Mouse (Mus musculus): ENCODE results near the gene Gm17662.
A peak's percentile ranks its signal among the peaks of the same experiment; 100 is the strongest.

The Gm17662 gene

DNA sequence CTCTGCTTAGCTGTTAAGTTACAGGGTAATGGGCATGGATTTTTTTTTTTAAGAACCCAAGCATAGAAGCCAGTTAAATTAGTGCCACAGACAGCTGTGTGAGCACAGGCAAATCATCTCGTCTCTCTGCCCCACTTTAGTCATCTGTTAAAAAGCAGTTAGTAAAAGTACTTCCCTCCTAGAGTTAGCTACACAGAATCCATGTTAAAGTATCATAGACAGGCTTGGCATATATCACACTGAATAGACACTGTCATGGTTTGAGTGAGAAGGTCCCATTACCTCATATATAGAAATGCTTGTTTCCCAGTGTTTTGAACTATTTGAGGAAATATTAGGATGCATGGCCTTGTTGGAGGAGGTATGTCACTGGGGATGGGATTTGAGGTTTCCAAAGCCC lies at the start of gene Gm17662:
Gene Gm17662 (plus strand): TSS at position 301 of the 400 bp plus-strand sequence.
- no peak for DNase-seq

DNA sequence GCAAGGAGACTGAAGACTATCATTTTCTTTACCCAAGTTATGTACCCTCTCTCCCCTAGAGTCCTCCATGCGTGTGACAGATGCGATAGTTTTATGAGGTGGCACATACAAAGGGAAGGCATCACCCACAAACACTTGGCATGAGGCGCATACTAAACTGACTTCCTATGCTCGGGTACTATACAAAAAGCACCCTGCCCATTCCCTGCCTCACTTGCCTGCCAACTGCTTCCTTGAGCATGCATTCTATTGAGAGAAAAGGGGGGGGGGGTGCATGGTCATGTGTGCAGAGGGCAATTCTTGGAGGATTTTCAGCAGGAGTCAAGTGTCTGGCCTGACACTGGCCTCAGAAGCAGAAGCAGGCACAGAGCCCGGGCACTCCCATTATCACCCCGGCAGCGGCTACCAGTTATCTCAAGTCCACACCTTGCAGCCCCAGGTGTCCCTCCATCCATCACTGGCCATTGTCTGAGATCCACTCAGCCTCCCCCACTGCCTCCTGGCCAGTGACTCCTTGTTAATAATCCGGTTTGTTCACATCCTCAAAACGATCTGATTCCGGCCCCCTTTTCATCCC lies 46.3 kb upstream of the Gm17662 start:
- no peak for DNase-seq

DNA sequence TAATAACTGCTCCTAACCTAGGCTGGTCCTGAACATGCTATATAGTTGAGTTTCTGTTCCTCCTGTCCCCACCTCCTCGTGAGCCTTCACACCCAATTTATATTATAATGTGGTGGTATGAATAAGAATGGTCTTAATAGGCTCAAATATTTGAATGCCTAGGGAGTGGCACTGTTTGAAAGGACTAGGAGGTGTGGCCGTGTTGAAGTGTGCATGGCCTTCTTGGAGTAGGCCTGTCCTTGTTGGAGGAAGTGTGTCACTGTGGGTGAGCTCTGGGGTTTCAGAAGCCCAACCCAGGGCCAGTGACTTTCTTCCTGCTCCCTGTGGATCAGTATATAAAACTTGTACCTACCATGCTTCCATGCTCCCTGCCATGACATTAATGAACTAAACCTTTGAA lies 43.5 kb upstream of the Gm17662 start:
- DNase-seq, result no peak

DNA sequence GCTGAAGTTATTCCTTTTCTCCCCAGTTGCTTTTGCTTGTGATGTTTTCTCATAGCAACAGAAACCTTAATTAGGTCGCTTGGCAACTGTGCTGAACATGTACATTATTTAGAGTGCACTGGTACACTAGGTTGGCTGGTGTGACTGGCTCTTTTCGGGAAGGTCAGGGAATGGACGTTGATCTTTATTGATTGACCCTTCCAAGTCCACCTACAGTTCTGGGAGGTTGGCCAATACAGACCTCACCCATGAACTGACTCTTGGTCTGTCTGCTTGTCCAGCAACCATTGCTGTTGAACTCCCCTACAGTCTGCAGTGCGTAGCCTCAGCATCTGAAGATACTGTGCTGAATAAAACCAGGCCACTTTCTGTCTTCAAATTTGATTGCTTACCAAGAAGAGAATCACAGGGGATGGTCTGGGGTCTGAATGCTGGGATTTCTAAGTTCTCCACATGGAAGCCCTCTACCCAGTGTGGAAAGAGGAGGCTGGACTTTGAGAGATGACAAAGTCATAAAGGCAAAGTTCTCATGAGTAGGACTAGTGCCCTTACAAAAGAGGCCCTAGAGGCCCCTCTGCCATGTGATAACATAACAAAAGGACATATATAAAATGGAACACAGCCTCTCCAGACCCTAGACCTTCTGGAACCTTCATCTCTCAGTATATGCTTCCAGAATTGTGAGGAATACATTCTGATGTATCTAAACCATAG lies 40.5 kb upstream of the Gm17662 start:
- DNase-seq, result no peak

DNA sequence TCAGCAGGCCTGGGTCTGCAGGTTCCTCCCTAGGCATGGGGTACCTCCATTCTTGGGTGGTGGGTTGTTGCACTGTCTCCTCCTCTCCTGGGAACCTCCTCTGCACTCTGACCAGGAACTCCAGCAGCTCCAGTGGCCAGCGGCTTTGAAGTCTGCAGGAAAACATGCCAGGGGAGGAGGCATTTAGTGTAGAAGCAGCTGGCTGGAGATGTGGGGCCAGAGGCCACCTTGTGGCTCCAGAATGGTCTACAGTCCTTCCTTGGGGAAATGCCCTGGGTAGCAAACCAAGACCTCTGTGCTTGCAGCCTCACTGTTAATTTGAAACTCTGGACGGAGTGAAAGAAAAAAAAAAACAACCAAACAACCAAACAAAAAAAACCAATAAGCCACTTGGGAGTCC lies 39.6 kb upstream of the Gm17662 start:
- no peak for DNase-seq

DNA sequence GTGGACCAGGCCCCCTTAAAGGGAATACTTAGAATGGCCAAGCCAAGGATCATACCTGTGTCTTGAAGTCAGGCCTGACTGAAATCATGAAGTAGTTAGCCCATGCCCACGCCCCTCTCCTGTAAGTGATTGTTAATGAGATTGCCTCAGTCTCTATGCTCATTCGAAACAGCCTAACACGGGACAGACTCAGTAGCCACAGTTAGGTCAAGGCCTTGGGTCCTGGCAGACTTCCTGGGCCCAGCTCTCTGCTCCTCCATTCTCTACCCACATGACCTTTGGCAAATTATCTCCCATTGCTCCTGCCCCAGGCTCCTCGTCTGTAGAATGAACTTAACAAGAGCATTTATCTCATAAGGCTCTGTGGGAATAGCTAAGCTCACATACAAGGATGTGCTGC lies 38.1 kb upstream of the Gm17662 start:
- no peak for DNase-seq

DNA sequence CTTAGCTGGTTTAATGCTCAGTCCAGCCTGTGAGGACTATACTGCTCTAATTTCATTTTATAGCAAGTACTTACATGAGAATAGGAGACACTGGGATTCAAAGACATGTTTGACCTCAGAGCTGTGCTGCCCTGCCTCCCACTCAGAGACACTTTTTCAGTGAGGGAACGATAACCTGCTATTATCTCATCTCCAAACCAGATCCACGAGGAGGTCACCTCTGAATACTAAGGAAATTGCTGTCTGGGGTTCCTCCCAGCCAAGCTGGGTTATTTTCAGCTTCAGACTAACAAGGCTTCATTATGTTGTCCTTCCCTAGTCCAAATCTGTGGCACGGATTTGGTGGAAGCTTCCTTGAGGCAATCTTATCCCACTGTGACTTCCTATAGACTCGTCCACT lies 37.2 kb upstream of the Gm17662 start:
- DNase-seq, result no peak

DNA sequence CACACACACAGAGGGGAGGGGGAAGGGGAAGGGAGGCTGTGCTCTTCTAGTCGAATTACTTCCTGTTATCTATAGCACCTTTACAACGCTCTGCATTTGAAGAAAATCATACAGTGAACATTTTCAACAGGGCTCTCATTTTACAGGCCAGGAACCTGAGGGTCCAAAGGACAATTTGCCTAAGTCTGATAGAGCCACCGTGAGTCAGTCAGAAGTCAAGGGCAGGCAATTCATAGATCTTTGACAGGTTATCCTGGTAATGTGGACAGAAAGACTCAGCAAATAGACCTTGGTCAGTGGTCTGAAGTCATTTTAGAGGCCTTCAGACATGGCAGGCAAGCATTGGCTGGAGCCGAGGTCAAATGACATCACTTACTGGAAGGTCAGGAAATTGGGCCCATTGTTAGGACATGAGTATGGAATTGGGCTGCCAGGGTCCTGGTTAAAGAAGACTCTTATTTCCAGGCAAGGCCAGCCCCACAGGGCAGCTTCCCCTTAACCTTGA lies 33.5 kb upstream of the Gm17662 start:
- no peak for DNase-seq

DNA sequence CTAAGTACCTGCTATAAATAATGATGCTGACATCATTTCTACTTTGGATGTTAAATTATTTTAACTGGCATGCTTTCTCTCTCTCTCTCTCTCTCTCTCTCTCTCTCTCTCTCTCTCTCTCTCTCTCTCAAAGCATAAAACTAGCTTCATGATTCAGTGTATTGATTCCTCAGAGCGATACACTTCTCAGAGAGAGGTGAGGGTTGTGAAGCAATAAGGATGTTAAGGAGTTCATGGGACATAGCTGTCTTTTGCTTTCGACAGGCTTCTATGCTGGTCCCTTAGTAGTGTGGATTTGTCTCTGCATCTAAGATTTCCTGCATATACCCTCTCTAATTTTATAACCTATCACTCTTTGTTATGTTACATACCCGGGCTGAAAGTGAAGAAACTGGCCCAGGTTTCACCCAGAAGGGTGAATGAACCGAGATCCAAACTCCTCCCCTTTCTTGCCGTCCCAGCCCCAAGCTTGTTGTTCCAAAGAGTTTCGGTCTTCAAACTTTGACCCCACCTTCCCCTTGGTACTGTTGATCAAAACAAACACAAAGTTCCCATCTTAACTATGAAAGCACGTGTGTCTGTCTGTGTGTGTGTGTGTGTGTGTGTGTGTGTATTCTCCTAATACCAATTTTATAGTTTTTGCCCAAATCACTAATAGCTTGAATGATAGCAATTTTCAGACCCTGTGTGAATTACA lies 32.6 kb upstream of the Gm17662 start:
- DNase-seq, result no peak

DNA sequence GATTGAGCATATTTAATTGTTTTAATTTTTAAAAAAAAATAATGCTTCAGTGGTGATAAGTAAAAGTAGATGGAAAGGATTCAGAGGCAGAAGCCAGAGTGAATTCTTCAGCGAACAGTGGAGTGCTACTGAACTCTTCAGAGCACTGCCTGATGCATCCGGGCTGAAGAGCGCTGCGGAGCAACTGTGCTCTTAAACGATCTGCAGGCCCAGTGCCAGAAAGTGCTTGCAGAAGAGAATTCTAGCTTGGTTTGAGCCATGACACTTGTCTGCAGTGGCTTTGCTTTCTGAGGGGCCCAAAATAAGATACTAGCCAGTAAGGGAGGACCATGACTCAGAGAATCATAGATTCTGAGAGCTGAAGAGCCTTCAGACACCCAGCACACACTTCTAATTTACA lies 28.2 kb upstream of the Gm17662 start:
- peak; percentile 26 for DNase-seq

DNA sequence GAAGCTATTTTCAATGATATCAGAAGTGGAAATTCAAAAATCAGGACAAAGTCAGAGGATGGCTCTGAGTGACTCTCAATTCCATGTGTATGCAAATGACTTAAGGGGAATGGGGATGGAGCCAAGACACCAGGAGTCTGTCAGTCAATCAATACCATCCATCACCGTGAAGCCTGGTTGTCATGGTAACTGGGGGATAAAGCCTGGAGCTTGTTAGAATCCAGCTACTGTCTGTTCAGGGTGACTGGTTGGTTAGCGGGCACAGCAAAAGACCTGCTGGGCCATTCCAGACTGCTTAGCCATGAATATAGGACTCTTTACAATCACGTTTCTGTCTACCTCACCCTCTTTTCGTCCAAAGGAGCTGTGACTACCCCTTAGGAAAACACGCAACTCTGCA lies 22.0 kb upstream of the Gm17662 start:
- DNase-seq, result no peak

DNA sequence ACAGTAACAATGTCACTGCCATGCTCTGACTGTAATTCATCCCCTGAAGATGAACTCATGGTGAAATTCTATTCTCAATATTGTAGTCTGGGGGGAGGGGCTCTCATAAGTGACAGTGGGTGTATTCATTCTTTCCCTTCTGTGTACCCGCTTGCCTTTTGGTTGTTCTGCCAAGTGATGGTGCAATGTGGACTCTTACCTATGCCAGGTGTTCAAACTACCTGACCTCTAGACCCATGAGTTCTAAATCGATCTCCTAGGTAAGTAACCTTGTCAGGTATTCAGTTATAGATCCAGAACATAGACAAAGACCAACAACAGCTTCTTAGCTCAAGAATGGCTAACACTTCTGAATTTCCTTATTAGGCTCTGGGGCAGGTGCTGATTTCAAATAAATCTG lies 18.8 kb upstream of the Gm17662 start:
- no peak for DNase-seq

DNA sequence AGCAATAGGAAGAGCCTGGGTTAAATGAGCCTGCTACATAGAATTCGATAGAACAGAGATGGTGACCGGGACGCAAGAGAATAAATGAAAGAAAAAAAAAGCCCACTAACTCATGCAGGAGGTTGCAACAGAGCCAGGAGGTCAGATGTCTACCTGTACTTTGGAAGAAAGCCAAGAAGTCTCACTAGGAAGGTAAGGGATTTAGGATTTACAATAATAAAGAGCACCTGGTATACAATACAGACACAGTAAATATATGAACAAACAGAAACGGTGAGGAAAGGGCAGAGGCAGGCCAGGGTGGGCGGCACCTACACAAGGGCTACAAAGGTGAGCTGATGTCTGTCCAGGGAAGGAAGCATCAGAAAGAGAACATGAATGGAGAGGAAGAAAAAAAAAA lies 14.9 kb upstream of the Gm17662 start:
- no peak for DNase-seq

DNA sequence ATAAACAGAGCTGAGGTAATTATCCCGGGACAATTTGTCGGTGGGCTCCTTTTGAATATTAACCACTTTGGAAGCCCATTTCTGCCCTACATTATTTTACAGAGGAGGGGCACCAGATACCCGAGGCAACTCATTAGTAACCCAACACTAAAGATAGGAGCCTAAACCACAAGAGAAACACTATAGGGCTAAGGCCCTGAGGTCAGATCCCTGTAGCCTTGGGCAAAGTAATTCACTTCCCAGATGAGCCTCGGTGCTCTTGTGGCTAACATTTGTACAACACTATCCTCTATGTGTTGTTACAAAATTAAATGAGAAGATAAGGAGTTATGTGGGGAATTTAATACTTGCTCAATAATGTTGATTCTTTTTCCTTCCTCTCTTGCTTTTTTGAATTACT lies 13.6 kb upstream of the Gm17662 start:
- DNase-seq, result no peak

DNA sequence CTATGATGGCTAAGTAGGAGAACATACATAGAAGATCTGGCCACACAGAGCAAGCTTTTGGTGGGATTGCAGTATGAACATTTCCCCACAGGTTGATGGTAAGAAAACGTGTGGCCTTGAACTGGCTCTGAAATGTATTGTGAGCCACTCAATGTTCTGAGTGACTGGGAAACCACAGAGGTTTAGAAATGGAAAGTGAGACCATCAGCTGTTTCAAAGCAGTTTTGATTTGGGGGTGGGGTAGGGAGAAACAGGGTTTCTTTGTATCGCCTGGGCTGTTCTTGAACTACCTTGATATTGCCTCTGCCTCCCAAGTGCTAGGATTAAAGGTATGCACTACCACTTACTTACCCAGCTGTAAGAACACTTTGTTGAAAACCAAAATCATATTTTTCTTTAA lies 1.9 kb upstream of the Gm17662 start:
- no peak for DNase-seq

DNA sequence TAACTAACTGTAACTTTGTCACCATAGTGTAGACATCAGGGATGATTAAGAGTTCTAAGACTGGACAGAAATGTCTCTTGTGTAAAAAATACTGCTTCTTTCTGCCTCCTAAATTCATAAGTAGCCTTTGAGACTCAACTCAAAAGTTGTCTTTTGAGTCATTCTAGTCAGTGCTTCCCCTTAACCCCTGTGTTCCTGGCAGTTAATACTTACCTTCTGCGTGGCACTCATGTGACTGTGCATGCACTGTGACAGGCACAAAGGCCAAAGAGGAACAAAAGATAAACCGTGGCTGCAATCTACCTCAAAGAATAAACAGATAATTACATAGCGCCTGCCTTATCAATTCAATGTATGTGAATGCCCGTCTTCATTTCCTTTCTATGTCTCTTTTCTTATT lies 694 bp downstream of the Gm17662 start:
- DNase-seq, result no peak

DNA sequence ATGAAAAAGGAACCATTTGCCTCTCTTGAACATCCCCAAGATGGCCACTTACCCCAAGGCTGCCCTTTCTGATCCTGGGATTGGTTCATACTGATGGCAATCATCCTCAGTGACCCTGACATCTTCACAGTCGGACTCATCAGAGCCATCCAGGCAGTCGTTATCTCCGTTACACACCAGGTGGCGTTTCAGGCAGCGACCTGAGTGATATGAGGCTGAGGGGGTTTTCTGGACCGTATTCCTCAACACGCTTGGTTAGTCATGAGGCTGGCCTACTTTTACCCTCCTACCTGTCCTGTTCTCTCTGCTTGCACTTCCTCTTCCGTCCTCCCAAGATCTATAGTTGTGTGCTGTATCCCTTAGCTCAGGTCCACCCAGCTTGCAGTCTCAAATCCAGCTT lies 4.1 kb downstream of the Gm17662 start:
- DNase-seq, result no peak

DNA sequence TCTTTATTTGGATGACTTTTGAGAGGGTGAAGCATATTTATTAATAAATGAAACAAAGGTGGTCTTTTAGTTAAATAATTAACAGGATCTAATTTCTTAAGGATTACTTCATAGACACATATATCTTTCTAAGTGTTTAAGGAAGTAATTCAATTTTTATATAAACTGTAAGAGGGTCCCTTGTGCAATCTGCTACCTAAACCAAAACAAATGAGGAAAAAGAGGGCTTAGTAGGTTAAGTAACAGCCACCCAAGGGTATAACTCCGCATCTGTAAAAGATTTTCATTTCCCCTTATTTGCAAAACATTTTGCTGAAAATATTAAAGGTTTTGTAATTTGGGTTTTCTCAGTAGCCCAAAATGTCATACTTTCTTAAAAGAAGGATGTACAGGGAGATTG lies 7.3 kb downstream of the Gm17662 start:
- no peak for DNase-seq

DNA sequence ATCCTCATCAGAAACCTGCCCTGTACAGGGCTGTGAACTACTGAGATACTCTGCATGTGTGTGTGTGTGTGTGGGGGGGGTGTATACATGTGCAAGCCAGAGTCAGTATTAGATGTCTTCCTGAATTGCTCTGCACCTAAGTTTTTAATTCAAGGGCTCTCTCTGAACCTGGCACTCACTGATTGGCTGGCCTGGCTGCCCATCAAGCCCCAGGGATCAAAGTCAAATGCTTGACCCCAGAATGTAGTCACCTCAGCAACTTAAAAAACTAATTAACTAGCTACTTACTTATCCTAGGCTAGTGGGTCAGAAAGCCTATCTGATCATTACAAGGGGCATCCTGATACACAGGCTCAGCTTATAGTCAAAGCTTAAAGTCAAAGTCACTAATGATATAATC lies 12.5 kb downstream of the Gm17662 start:
- DNase-seq, result no peak

DNA sequence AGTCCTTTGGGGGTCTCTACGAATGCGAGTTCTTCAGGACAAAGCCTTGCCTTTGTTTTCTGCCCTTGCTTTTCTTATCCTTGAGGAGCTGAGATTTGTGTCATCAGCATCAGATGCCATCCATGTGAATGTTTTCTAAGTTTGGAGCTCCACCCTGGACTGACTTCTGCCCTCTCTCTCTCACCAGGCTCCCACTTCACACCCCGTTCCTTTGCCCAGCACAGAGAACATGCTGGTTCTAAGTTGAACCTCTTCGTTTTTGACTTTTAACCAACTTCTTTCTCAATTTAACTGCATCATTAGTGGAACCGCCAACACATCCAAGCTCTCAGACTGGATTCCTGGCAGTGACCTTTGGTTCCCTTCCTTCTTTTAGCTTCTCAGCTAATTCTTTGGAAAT lies 13.1 kb downstream of the Gm17662 start:
- no peak for DNase-seq

DNA sequence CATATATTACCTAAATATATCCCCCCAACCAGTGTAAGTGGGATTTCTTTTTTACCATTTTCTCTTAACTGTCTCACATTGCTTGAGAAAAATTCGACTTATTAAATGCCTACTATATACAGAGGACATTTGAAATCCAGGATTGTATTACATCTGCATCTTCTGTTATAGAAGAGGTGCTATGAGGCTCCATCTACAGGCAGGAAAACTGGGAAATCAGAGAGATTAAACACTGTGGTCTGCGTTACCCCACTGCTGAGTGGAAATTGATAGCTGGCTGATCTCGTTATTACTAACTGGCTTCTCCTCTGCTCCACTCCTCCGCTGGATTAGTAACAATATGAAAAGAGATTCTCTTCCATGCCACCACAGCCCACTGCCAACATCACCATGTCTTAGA lies 18.7 kb downstream of the Gm17662 start:
- DNase-seq, result no peak

DNA sequence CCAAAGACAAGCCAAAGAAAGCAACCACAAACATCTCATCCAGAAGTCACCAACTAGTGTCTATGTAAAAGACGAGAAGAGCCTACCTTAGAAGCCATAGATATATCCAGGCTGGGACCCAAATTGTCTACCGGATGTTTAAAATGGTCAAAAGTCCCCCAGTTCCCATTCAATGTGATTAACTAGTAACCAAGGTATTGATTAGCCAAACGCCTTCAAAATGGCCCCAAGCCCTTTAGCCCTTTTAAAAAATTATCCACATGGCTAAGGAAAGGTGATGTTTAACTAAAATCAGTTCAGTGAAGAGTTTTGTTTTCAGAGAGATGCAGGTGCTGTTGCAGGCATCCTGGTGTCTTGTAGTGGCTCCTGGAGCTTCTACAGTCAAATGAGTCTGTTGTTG lies 19.2 kb downstream of the Gm17662 start, which contains the start of gene C8a:
Gene C8a (minus strand): TSS at position 76 of the 400 bp plus-strand sequence.
- no peak for DNase-seq

DNA sequence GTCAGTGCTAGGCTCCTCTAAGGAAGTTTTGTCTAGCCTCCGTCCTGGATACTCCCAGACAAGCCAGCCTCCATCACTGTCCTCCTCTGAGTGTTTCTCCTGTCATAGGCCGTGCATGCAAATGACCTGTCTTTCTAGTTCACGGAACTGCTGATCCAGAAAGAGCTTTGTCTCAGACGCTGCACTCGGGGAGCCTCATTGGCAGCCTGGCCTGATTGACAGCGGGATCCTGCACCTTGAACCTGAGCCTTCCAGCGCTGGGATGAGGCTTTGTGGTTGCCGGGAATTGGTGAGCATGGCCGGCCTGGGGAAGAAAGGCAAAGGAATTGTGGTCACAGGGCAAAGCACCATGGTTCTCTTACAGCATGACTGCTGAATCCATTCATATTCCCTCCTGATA lies 30.4 kb downstream of the Gm17662 start:
- DNase-seq, result no peak

Measured in right cerebral cortex, adult 18-20 months (tissue).